ENCODE assay signal across 1 mouse cellular context in the genomic region with DNA sequence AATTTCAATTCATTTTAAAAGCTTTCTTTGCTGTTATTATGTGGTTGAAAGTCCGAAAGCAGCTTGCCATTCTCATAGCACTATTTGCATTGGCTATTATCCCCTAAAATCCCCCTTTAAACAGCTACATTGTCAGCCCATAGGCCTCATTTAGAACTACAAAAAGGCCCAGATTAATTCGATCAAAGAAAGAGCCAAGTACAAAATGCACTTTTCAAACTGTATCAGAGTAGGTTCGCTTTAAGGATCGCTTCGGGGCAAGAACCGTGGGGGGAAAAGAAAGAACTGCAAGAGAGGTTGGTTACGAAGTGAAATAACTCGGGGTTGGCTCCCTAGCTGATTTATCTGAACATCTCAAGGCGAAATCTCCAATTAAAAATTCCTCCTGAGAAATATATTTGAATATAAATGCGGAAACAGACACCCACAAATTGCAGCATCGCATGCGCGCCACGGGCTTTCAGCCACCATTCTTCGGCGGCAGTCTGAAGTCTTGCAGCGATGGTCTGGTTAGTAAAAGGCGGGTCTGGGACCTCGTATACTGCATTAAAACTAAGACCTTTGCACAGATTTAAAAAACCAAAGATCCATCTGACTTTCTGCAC.
A peak's percentile ranks its signal among the peaks of the same experiment; 100 is the strongest.
TF ChIP-seq lines count a peak whose summit lies in the region.

No protein-coding gene starts in this region.

TF ChIP-seq in MEL, 35 proteins besides CTCF, POLR2A, EP300 and RAD21:
- TF ChIP-seq UBTF (IDR thresholded peaks at IDR 0.05; ENCODE audit: borderline replicate concordance, insufficient read depth, low read depth, low read length) (no peak), HCFC1 (IDR thresholded peaks at IDR 0.05; ENCODE audit: low read depth, low read length) (no peak), MAX (IDR thresholded peaks at IDR 0.05; ENCODE audit: low read length) (peak; percentile 39; the same call in 1 of the 2 replicates), USF2 (IDR thresholded peaks at IDR 0.05; ENCODE audit: borderline replicate concordance in 1 of 2, insufficient read depth in 1 of 2, low read depth in 1 of 2, low read length in 2 of 2) (no peak), ZMIZ1 (IDR thresholded peaks at IDR 0.05; ENCODE audit: low read depth, low read length) (no peak), RCOR1 (IDR thresholded peaks at IDR 0.05; ENCODE audit: low read depth, low read length) (no peak), KAT2A (conservative IDR thresholded peaks at IDR 0.05; ENCODE audit: low read depth, low read length) (no peak), MYC (IDR thresholded peaks at IDR 0.05; ENCODE audit: low read depth, low read length) (0 out of 2 replicates have a peak, but pooled peaks have one; percentile 2), TBP (IDR thresholded peaks at IDR 0.05; ENCODE audit: low read depth, low read length) (0 out of 2 replicates have a peak, but pooled peaks have one; percentile 47), NRF1 (IDR thresholded peaks at IDR 0.05; ENCODE audit: insufficient read depth, low read depth, low read length, poor library complexity, severe bottlenecking) (peak; percentile 74), BHLHE40 (IDR thresholded peaks at IDR 0.05; ENCODE audit: borderline replicate concordance, low read depth, low read length) (no peak), ELF1 (IDR thresholded peaks at IDR 0.05; ENCODE audit: low read depth, low read length) (peak; percentile 44; the same call in 1 of the 2 replicates), TAL1 (IDR thresholded peaks at IDR 0.05; ENCODE audit: low read length) (no peak), GATA1 (IDR thresholded peaks at IDR 0.05; ENCODE audit: low read depth, low read length) (peak; percentile 55)
